Mouse (Mus musculus) embryonic facial prominence, embryonic 10.5 days (tissue): Measurements from ENCODE around the gene Arrdc2. TPM values are rescaled to one million over a fixed set of nuclear protein-coding genes. Genes with fewer than 3 reads are reported as not detected.

Experiments used
- DNase-seq: peaks from one replicate; pipeline ENCODE4 v3.0.0-alpha.2; 2017; ENCODE audit warnings: low spot score
- H3K27ac ChIP-seq: fragments of 300-500 bp; sonication (generic); replicated peaks from 2 replicates; pipeline ENCODE4 v1.5.1; 2016; ENCODE audit warnings: mild to moderate bottlenecking
- H3K27me3 ChIP-seq: fragments of 300-500 bp; sonication (generic); replicated peaks from 2 replicates; pipeline ENCODE4 v1.6.1; 2016; ENCODE audit warnings: low read depth, mild to moderate bottlenecking; ENCODE audit not compliant: poor library complexity, severe bottlenecking
- H3K36me3 ChIP-seq: fragments of 300-500 bp; sonication (generic); replicated peaks from 2 replicates; pipeline ENCODE4 v1.6.1; 2016; ENCODE audit warnings: mild to moderate bottlenecking, moderate library complexity
- H3K4me1 ChIP-seq: fragments of 300-500 bp; sonication (generic); 2 replicates; pipeline ENCODE4 v1.6.1; 2016
- H3K4me3 ChIP-seq: fragments of 300-500 bp; sonication (generic); 2 replicates; pipeline ENCODE4 v1.5.1; 2016; ENCODE audit warnings: mild to moderate bottlenecking, moderate library complexity
- H3K9me3 ChIP-seq: fragments of 300-500 bp; sonication (generic); 2 replicates; pipeline ENCODE4 v1.6.1; 2016; ENCODE audit warnings: mild to moderate bottlenecking
- WGBS: fragments of 180-500 bp; shearing (Covaris S2); methylation state at CpG from one replicate; pipeline ENCODE4 v1.1.7; 2016; 5-methylcytosine and 5-hydroxymethylcytosine counted together
- polyA plus RNA-seq: library from polyadenylated mRNA; unstranded; fragments of >200 nt; fragmentation: Nextera tagmentation; extraction: Ambion mirVana; gene quantifications from 2 replicates; pipeline ENCODE4 v1.2.1, GENCODE M21; 2016

Arrdc2 gene
- polyA plus RNA-seq, 1 experiment from 2014 or later = 5.8 TPM

- Histone ChIP-seq H3K9me3 (no peaks in the 10 kb centered on the region), H3K27ac (no peak overlapping the region), H3K36me3 (no peaks in the 10 kb centered on the region), H3K4me1 (peaks cover 32% of the 10 kb centered on the region), H3K4me3 (peak overlapping the region; percentile 72), H3K27me3 (peaks cover 94% of the 10 kb centered on the region)
- 14% methylated on average over 15 of the region's 15 CpGs for WGBS
- DNase-seq = no peak
Observed at GRCm38 (mm10) chr8:70798281-70798680, 41.2 kb downstream of the Arrdc2 start.

- Histone ChIP-seq H3K4me3 (peak overlapping the region; percentile 72), H3K27me3 (peaks cover 86% of the 10 kb centered on the region), H3K4me1 (peaks cover 41% of the 10 kb centered on the region), H3K36me3 (no peaks in the 10 kb centered on the region), H3K27ac (peak overlapping the region; percentile 83), H3K9me3 (no peaks in the 10 kb centered on the region)
- DNase-seq = peak; percentile 94
- WGBS = 1% methylated on average over 57 of the region's 57 CpGs
Observed at GRCm38 (mm10) chr8:70797081-70798070, 42.1 kb downstream of the Arrdc2 start.

- Histone ChIP-seq H3K4me1 (peaks cover 49% of the 10 kb centered on the region), H3K4me3 (peak overlapping the region; percentile 72), H3K36me3 (no peaks in the 10 kb centered on the region), H3K27me3 (peaks cover 78% of the 10 kb centered on the region), H3K27ac (peak overlapping the region; percentile 83), H3K9me3 (no peaks in the 10 kb centered on the region)
- no peak for DNase-seq
- 3% methylated on average over 54 of the region's 54 CpGs for WGBS
Observed at GRCm38 (mm10) chr8:70796403-70797080, 43.0 kb downstream of the Arrdc2 start.

- no peaks in the 10 kb centered on the region for H3K36me3 ChIP-seq
- DNase-seq = no peak
- H3K27me3 ChIP-seq = peaks cover 75% of the 10 kb centered on the region
- 85% methylated on average over 2 of the region's 2 CpGs for WGBS
- H3K4me3 ChIP-seq = no peak overlapping the region
- H3K4me1 ChIP-seq = peaks cover 61% of the 10 kb centered on the region
- no peaks in the 10 kb centered on the region for H3K9me3 ChIP-seq
- H3K27ac ChIP-seq = no peak overlapping the region
Observed at GRCm38 (mm10) chr8:70795370-70795769, 44.1 kb downstream of the Arrdc2 start.

DNA sequence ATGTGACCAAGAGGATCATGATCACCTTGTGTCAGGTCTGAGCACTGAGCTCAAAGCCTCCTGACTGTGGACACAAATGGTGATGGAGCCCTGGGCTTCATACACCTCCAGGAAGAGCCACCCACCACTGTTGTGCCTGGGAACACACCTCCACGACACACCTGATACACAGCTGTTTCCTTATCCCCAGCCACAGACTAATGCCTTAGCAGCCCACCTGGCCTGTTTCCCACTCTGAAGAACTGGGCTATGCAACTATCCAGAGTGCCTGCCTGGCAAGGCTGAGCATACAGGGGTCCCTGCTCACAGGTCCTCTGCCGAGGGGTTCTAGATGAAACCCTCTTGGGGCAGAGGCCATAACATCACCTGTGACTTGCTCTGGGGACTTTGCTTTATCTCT is 45.3 kb downstream of the Arrdc2 start:
- WGBS = 87% methylated on average over 2 of the region's 2 CpGs
- no peak overlapping the region for H3K27ac ChIP-seq
- peaks cover 72% of the 10 kb centered on the region for H3K4me1 ChIP-seq
- peaks cover 70% of the 10 kb centered on the region for H3K27me3 ChIP-seq
- no peak overlapping the region for H3K4me3 ChIP-seq
- DNase-seq = no peak
- peaks cover 6% of the 10 kb centered on the region for H3K36me3 ChIP-seq
- H3K9me3 ChIP-seq = no peaks in the 10 kb centered on the region

- H3K4me1 ChIP-seq = peaks cover 77% of the 10 kb centered on the region
- H3K27me3 ChIP-seq = peaks cover 70% of the 10 kb centered on the region
- peak overlapping the region; percentile 89 for H3K27ac ChIP-seq
- H3K36me3 ChIP-seq = peaks cover 21% of the 10 kb centered on the region
- no peaks in the 10 kb centered on the region for H3K9me3 ChIP-seq
- H3K4me3 ChIP-seq = peak overlapping the region; percentile 78
- DNase-seq = peak; percentile 87
- WGBS = under 1% methylated on average over 20 of the region's 20 CpGs
Observed at GRCm38 (mm10) chr8:70792700-70793099, 46.8 kb downstream of the Arrdc2 start.

DNA sequence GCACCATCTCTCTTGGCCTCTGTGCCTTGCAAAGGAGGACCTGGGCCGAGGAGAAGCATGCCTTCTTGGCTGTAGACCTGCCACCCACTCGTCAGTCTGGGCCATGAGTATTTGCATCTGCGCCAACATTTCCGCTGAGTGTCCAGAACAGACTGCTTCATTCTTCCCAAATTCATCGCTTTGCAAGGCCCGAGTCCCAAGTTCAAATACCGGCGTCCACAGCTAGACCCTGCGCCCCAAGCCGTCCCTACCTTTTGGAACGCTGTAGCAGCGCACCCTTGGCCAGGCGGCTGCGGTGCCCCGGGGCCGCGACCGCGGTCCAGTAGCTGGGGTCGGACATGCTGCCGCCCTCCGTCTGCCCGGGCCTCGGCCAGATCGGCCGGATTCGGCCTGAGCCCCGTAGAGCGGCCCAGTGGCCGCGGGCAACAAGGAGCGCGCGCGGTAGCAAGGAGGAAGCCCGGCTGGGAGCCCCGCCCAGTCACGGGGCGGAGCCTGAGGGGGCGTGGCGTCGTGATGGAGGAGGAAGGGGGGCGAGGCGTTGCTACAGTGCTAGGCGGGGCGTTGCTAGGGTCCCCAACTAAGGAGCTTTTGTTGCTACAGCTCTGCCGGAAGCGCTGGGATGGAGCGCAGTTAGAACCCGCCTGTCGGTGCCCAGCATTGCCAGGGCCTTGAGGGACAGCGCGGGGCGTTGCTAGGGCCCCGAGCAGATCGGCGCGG is 47.4 kb downstream of the Arrdc2 start:
- Histone ChIP-seq H3K4me3 (peak overlapping the region; percentile 78), H3K27me3 (peaks cover 69% of the 10 kb centered on the region), H3K4me1 (peaks cover 77% of the 10 kb centered on the region), H3K9me3 (no peaks in the 10 kb centered on the region), H3K36me3 (peaks cover 26% of the 10 kb centered on the region), H3K27ac (peak overlapping the region; percentile 89)
- DNase-seq = peak; percentile 99
- 6% methylated on average over 58 of the region's 58 CpGs for WGBS

- Histone ChIP-seq H3K27me3 (peaks cover 64% of the 10 kb centered on the region), H3K27ac (peak overlapping the region; percentile 63), H3K4me1 (peaks cover 72% of the 10 kb centered on the region), H3K9me3 (no peaks in the 10 kb centered on the region), H3K4me3 (peak overlapping the region; percentile 78), H3K36me3 (peaks cover 35% of the 10 kb centered on the region)
- DNase-seq = no peak
- WGBS = 79% methylated on average over 7 of the region's 7 CpGs
Observed at GRCm38 (mm10) chr8:70791294-70791701, 48.2 kb downstream of the Arrdc2 start.

DNA sequence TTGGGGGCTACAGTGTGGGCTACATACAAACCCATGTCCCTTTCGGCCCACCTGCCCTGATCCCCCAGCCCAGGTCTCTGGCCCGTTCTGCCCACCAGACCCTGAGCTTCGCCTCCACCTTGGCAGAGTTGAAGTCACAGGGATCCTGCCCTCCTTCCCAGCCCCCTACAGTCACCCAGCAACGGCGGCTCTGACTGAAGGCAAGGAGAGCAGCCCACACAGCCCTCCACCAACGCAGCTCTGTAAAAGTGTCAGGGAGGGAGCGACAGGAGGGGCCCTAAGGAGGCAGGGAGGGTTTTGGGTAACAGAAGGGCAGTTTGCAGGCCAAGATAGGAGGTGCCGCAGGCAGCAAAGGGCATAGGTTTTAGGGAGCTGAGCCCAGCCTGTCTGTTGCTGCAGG is 48.7 kb downstream of the Arrdc2 start:
- Histone ChIP-seq H3K9me3 (no peaks in the 10 kb centered on the region), H3K4me3 (peak overlapping the region; percentile 78), H3K27ac (peak overlapping the region; percentile 63), H3K27me3 (peaks cover 59% of the 10 kb centered on the region), H3K36me3 (peaks cover 39% of the 10 kb centered on the region), H3K4me1 (peaks cover 68% of the 10 kb centered on the region)
- 63% methylated on average over 8 of the region's 8 CpGs for WGBS
- DNase-seq = no peak

- DNase-seq = no peak
- Histone ChIP-seq H3K9me3 (no peaks in the 10 kb centered on the region), H3K27ac (no peak overlapping the region), H3K4me1 (peaks cover 66% of the 10 kb centered on the region), H3K36me3 (peaks cover 57% of the 10 kb centered on the region), H3K27me3 (peaks cover 42% of the 10 kb centered on the region), H3K4me3 (peak overlapping the region; percentile 46; the same call in 1 of the 2 replicates)
- WGBS = 77% methylated on average over 10 of the region's 10 CpGs
Observed at GRCm38 (mm10) chr8:70789046-70789445, 50.5 kb downstream of the Arrdc2 start.

GRCm38 (mm10) chr8:70787941-70788667 is 51.4 kb downstream of the Arrdc2 start:
- Histone ChIP-seq H3K36me3 (peaks cover 67% of the 10 kb centered on the region), H3K4me3 (peak overlapping the region; percentile 46), H3K27ac (0 out of 2 replicates have a peak overlapping the region, but pooled peaks have one; percentile 2), H3K4me1 (peaks cover 61% of the 10 kb centered on the region), H3K9me3 (no peaks in the 10 kb centered on the region), H3K27me3 (peaks cover 34% of the 10 kb centered on the region)
- DNase-seq = peak; percentile 87
- 9% methylated on average over 30 of the region's 30 CpGs for WGBS
